Mouse (Mus musculus): ENCODE measurements around the gene Ripply3.

DNA sequence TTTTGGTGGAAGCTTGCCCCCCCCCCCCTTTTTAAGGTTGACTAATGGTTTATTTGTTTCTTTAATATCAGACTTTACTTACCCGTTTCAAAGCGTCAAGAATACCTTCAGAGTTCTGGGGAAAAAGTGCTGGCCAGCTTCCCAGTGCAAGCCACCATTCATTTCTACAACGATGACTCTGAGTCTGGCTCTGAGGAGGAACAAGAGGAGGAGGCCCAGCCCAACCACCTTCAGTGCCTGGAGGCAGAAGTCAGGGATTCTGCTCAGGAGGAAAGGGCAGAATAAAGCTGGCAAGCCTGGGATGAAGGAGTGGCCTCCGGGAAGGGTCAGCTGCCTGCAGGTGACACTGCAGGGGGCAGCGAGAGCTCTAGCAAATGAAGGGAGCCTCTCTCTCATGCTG lies 7.4 kb downstream of the Ripply3 start:
- TF ChIP-seq CTCF (IDR thresholded peaks at IDR 0.05; ENCODE audit: extremely low read depth, insufficient read depth, low read length) (no peak), POLR2A (IDR thresholded peaks at IDR 0.05; ENCODE audit: extremely low read depth, insufficient read depth, low read length) (no peak)
